In genomic region chr14:99688415-99688814, GRCm38 (mm10) we compare ENCODE assay signal across 28 mouse cellular contexts.
"Had no signal": no experiment of that assay in that cellular context is flagged by ENCODE, and none has a peak within 500 bp of the region (broad histone marks: within the 10 kb centered on the region; RNA-seq: fewer than 3 reads in every experiment).

No protein-coding gene starts in this region.

- H3K9me3 ChIP-seq: embryonic facial prominence, embryonic 10.5 days; embryonic facial prominence, embryonic 12.5 days; embryonic facial prominence, embryonic 13.5 days; embryonic facial prominence, embryonic 15.5 days; forebrain, embryonic 10.5 days; forebrain, embryonic 12.5 days; forebrain, embryonic 13.5 days; forebrain, embryonic 15.5 days; heart, embryonic 10.5 days had no signal

- ATAC-seq: forebrain, embryonic 13.5 days; forebrain, embryonic 14.5 days; forebrain, embryonic 15.5 days had no signal

- H3K27ac ChIP-seq: embryonic facial prominence, embryonic 10.5 days; embryonic facial prominence, embryonic 12.5 days; embryonic facial prominence, embryonic 13.5 days; embryonic facial prominence, embryonic 15.5 days; forebrain, embryonic 10.5 days; forebrain, embryonic 12.5 days; forebrain, embryonic 13.5 days; forebrain, embryonic 15.5 days; gastrocnemius, adult 2 months; heart, adult 2 months; heart, embryonic 10.5 days had no signal

- H3K4me1 ChIP-seq: embryonic facial prominence, embryonic 10.5 days; embryonic facial prominence, embryonic 12.5 days; embryonic facial prominence, embryonic 13.5 days; embryonic facial prominence, embryonic 15.5 days; forebrain, embryonic 10.5 days; forebrain, embryonic 12.5 days; forebrain, embryonic 13.5 days; forebrain, embryonic 15.5 days; heart, embryonic 10.5 days had no signal

- H3K4me2 ChIP-seq: embryonic facial prominence, embryonic 12.5 days; embryonic facial prominence, embryonic 13.5 days; embryonic facial prominence, embryonic 15.5 days; forebrain, embryonic 12.5 days; forebrain, embryonic 13.5 days; forebrain, embryonic 15.5 days; heart, embryonic 11.5 days had no signal

- H3K4me3 ChIP-seq: embryonic facial prominence, embryonic 10.5 days; embryonic facial prominence, embryonic 12.5 days; embryonic facial prominence, embryonic 13.5 days; embryonic facial prominence, embryonic 15.5 days; erythroblast, embryonic 14.5 days; forebrain, embryonic 10.5 days; forebrain, embryonic 12.5 days; forebrain, embryonic 13.5 days; forebrain, embryonic 15.5 days; gastrocnemius, adult 2 months; heart, adult 2 months; heart, embryonic 10.5 days had no signal

- H3K36me3 ChIP-seq: embryonic facial prominence, embryonic 10.5 days; embryonic facial prominence, embryonic 12.5 days; embryonic facial prominence, embryonic 13.5 days; embryonic facial prominence, embryonic 15.5 days; forebrain, embryonic 10.5 days; forebrain, embryonic 12.5 days; forebrain, embryonic 15.5 days; heart, embryonic 10.5 days had no signal

- DNase-seq: cerebellum, adult 8-10 months; cerebellum, adult 9-10 months; cerebellum, adult 9-11 months; cerebellum, postnatal 10 days; cerebellum, postnatal 14 days; cerebellum, postnatal 25 days; cerebellum, postnatal 36 days; embryo, embryonic 11 days; gastrocnemius, adult 2 months; gastrocnemius, postnatal 10 days; gastrocnemius, postnatal 14 days; gastrocnemius, postnatal 25 days; gastrocnemius, postnatal 36 days; heart, adult 11 months; heart, adult 18-20 months; heart, adult 2 months had no signal

- H3K27me3 ChIP-seq: embryonic facial prominence, embryonic 12.5 days; embryonic facial prominence, embryonic 13.5 days; embryonic facial prominence, embryonic 15.5 days; forebrain, embryonic 12.5 days; forebrain, embryonic 13.5 days; forebrain, embryonic 15.5 days had no signal

- H3K9ac ChIP-seq: embryonic facial prominence, embryonic 12.5 days; embryonic facial prominence, embryonic 13.5 days; embryonic facial prominence, embryonic 15.5 days; forebrain, embryonic 12.5 days; forebrain, embryonic 13.5 days; forebrain, embryonic 15.5 days had no signal
